Mouse (Mus musculus): ENCODE data around the gene Btbd8.

Gene Btbd8

GRCm38 (mm10) chr5:107521386-107521785 lies 83.6 kb downstream of the Btbd8 start:
- no peak for DNase-seq

- no peak for DNase-seq
Observed at GRCm38 (mm10) chr5:107521897-107522296, 84.1 kb downstream of the Btbd8 start.

- no peak for DNase-seq
Observed at GRCm38 (mm10) chr5:107524281-107524680, 86.5 kb downstream of the Btbd8 start.

- DNase-seq: no peak
Observed at GRCm38 (mm10) chr5:107528856-107529255, 91.1 kb downstream of the Btbd8 start.

GRCm38 (mm10) chr5:107533590-107533989 lies 95.8 kb downstream of the Btbd8 start:
- no peak for DNase-seq

GRCm38 (mm10) chr5:107534581-107534980 lies 96.8 kb downstream of the Btbd8 start, which contains the start of gene 1700028K03Rik:
TSS of gene 1700028K03Rik (plus strand) at chr5:107534709.
- no peak for DNase-seq

- no peak for DNase-seq
Observed at GRCm38 (mm10) chr5:107541696-107542095, 103.9 kb downstream of the Btbd8 start.

- no peak for DNase-seq
Observed at GRCm38 (mm10) chr5:107545927-107546326, 108.1 kb downstream of the Btbd8 start.

GRCm38 (mm10) chr5:107547955-107548354 lies 110.2 kb downstream of the Btbd8 start:
- no peak for DNase-seq

GRCm38 (mm10) chr5:107548444-107548843 lies 110.6 kb downstream of the Btbd8 start:
- DNase-seq: no peak

- DNase-seq: no peak
Observed at GRCm38 (mm10) chr5:107554336-107554735, 116.5 kb downstream of the Btbd8 start.

- no peak for DNase-seq
Observed at GRCm38 (mm10) chr5:107556969-107557368, 119.2 kb downstream of the Btbd8 start.

All from cerebellum, adult 9-10 months (tissue).